Mouse (Mus musculus) stomach, embryonic 16.5 days (tissue): ENCODE measurements around the gene Ascc1. TPM values are rescaled to one million over a fixed set of nuclear protein-coding genes. Genes with fewer than 3 reads are reported as not detected.

Experiments
- ATAC-seq: fragments of 200-750 bp; cut with Nextera tagmentation; 2 replicates; pipeline ENCODE4 v1.8.0; 2017; ENCODE audit warnings: moderate number of reproducible peaks, moderate TSS enrichment; ENCODE audit not compliant: insufficient read depth, low FRiP score
- H3K27ac ChIP-seq: fragments of 300-500 bp; sonication (generic); 2 replicates; pipeline ENCODE4 v1.5.1; 2014; ENCODE audit warnings: low read length
- H3K27me3 ChIP-seq: fragments of 300-500 bp; sonication (generic); 2 replicates; pipeline ENCODE4 v1.6.1; 2014; ENCODE audit warnings: low read length, control low read depth, mixed read lengths; ENCODE audit not compliant: control insufficient read depth, insufficient read depth
- H3K36me3 ChIP-seq: fragments of 300-500 bp; sonication (generic); 2 replicates; pipeline ENCODE4 v1.6.1; 2014; ENCODE audit warnings: low read length; ENCODE audit not compliant: control insufficient read depth, insufficient read depth
- H3K4me1 ChIP-seq: fragments of 300-500 bp; sonication (generic); 2 replicates; pipeline ENCODE4 v1.6.1; 2014; ENCODE audit warnings: low read length, control low read depth, mixed read lengths; ENCODE audit not compliant: control insufficient read depth, insufficient read depth
- H3K4me2 ChIP-seq: fragments of 300-500 bp; sonication (generic); 2 replicates; pipeline ENCODE4 v1.6.1; 2014; ENCODE audit warnings: low read depth, low read length, mixed read lengths
- H3K4me3 ChIP-seq: fragments of 300-500 bp; sonication (generic); replicated peaks from 2 replicates; pipeline ENCODE4 v1.5.1; 2014; ENCODE audit warnings: mild to moderate bottlenecking, low read length
- H3K9ac ChIP-seq: fragments of 300-500 bp; sonication (generic); 2 replicates; pipeline ENCODE4 v1.6.1; 2014; ENCODE audit warnings: low read length
- H3K9me3 ChIP-seq: fragments of 300-500 bp; sonication (generic); replicated peaks from 2 replicates; pipeline ENCODE4 v1.6.1; 2016; ENCODE audit warnings: low read length, control low read depth; ENCODE audit not compliant: control insufficient read depth
- WGBS: fragments of 180-500 bp; shearing (Covaris S2); extraction: QIAGEN DNeasy Blood & Tissue Kit; methylation state at CpG from one replicate; pipeline ENCODE4 v1.1.7; 2014; 5-methylcytosine and 5-hydroxymethylcytosine counted together
- polyA plus RNA-seq: library from polyadenylated mRNA; unstranded; fragments of >200 nt; fragmentation: Nextera tagmentation; extraction: Ambion mirVana; gene quantifications from 2 replicates; pipeline ENCODE4 v1.2.1, GENCODE M21; 2015

Ascc1 gene
- polyA plus RNA-seq, 1 experiment from 2014 or later, result 45.2 TPM

DNA sequence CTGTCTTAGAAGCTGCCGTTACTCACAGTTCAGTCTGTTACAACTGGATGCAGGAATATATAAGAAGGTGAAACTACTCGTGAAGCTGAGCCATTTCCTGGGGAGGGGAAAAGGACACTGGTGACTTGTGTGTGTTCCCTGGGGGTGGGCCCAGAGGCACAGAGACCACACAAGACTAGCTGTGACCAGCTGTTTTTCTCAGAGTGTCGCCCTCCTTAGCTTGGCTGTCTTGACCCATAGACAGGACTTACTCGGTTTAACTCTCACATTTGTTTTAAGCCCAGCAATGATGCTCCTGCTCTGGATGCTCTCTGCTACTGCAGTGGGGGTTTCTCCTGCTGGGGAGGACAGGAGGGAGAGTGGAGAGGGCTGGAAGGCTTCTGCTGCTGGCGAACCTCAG, 30.5 kb downstream of the Ascc1 start:
- Histone ChIP-seq H3K27me3 (no peaks in the 10 kb centered on the region), H3K9me3 (no peaks in the 10 kb centered on the region), H3K9ac (no peak overlapping the region), H3K36me3 (no peaks in the 10 kb centered on the region), H3K4me2 (no peak overlapping the region), H3K4me3 (no peak overlapping the region), H3K4me1 (peaks cover 11% of the 10 kb centered on the region), H3K27ac (no peak overlapping the region)
- no peak for ATAC-seq
- WGBS, result 38% methylated on average over 5 of the region's 5 CpGs

DNA sequence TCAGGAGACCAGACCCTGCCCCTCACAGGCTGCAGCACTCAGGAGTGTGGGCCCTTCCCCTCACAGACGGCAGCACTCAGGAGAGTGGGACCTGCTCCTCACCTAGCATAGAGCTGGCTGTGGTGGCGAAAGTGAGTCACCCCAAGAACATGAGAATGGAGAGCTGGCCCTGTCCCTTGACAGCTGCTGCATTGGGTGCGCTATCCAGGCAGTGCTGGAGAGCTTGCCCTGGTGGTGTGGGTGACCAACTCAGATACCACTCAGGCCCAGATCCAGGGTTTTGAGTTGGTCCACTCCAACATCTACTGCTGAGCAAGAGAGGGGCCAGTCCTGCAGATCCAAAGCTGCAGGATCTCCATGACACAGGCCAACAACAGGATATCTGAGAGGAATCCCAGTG, 32.0 kb downstream of the Ascc1 start:
- no peak for ATAC-seq
- Histone ChIP-seq H3K4me3 (no peak overlapping the region), H3K4me2 (no peak overlapping the region), H3K9ac (no peak overlapping the region), H3K36me3 (no peaks in the 10 kb centered on the region), H3K27ac (no peak overlapping the region), H3K4me1 (no peaks in the 10 kb centered on the region), H3K9me3 (no peaks in the 10 kb centered on the region), H3K27me3 (no peaks in the 10 kb centered on the region)
- WGBS, result 74% methylated on average over 3 of the region's 3 CpGs

- Histone ChIP-seq H3K36me3 (no peaks in the 10 kb centered on the region), H3K4me2 (no peak overlapping the region), H3K4me1 (no peaks in the 10 kb centered on the region), H3K9me3 (no peaks in the 10 kb centered on the region), H3K27ac (no peak overlapping the region), H3K4me3 (no peak overlapping the region), H3K9ac (no peak overlapping the region), H3K27me3 (no peaks in the 10 kb centered on the region)
- ATAC-seq, result no peak
- WGBS, result 57% methylated on average over 4 of the region's 4 CpGs
Observed at GRCm38 (mm10) chr10:60035744-60036143, 33.1 kb downstream of the Ascc1 start.

DNA sequence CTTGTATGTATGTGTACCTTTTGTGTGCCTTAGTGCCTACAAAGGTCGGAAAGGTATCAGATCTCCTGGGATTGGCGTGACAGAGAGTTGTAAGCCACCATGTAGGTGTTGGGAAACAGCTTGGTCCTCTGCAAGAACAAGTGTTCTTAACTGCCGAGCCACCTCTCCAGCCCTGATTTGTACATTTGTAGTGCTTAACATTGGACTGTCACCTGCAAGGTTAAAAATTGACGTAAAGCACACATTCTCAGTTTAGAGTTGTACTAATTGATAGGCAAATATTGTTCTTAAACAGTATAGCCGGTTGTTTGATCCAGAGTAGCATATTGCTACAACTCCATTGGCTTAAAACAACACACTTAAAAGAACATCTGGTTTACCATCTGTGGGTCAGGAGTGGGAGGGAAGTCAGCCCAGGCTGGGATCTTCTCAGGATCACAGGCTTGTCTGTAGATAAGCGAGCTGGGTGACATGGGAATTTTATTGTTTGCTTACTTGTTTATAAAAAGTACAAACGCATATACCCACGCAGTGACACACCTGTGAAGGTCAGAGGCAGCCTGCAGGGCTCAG, 39.8 kb downstream of the Ascc1 start:
- ATAC-seq, result peak; percentile 53; the same call in 1 of the 2 replicates
- peak overlapping the region; percentile 31; the same call in 1 of the 2 replicates for H3K27ac ChIP-seq

DNA sequence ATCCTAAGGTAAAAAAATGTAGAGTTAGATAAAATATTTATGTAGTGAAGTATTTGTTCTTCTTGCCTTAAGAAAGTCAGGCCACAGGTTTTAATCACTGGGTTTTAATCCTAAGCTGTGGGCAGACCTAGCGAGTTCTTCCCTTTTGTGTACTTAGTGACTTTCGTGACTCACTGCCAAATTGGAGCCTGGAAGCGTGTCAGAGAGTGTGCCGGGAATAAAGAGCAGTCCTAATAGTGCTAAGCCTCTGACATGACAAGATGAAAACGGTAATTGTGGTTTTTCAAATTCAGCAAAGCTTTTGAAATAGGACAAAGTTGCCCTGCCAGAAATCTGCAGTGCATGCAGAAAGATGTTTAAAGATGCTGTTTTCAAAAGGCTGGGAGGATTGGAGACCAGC, 44.1 kb downstream of the Ascc1 start:
- no peaks in the 10 kb centered on the region for H3K27me3 ChIP-seq
- H3K4me3 ChIP-seq, result no peak overlapping the region
- H3K9me3 ChIP-seq, result peaks cover 11% of the 10 kb centered on the region; the same call in 1 of the 2 replicates
- H3K36me3 ChIP-seq, result peaks cover 6% of the 10 kb centered on the region; the same call in 1 of the 2 replicates
- 0 out of 2 replicates have a peak, but pooled peaks cover 5% of the 10 kb centered on the region for H3K4me1 ChIP-seq
- peak; percentile 68; the same call in 1 of the 2 replicates for ATAC-seq
- 39% methylated on average over 5 of the region's 5 CpGs for WGBS
- H3K4me2 ChIP-seq, result no peak overlapping the region
- H3K27ac ChIP-seq, result no peak overlapping the region; the same call in 1 of the 2 replicates
- no peak overlapping the region for H3K9ac ChIP-seq

More for the DNA sequence above, 39.8 kb downstream of the Ascc1 start:
- Histone ChIP-seq H3K36me3 (no peaks in the 10 kb centered on the region; the same call in 1 of the 2 replicates), H3K4me3 (no peak overlapping the region), H3K9me3 (no peaks in the 10 kb centered on the region), H3K4me2 (no peak overlapping the region), H3K9ac (no peak overlapping the region), H3K27me3 (no peaks in the 10 kb centered on the region), H3K4me1 (0 out of 2 replicates have a peak, but pooled peaks cover 5% of the 10 kb centered on the region)
- 54% methylated on average over 8 of the region's 8 CpGs for WGBS

DNA sequence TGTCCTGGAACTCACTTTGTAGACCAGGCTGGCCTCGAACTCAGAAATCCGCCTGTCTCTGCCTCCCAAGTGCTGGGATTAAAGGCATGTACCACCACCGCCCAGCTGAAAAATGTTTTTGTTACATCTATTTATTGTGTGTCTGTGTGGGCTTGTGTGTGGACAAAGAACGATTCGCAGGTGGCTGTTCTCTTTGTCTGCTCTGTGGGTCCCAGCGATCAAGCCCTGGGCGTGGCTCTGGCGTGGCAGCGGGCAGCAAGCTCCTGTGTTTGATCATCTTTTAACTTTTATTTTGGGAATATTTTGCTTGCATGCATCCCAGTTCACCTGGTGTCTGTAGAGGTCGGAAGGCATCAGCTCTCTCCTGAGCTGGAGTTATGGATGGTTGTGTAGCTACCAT, 48.0 kb downstream of the Ascc1 start:
- peaks cover 11% of the 10 kb centered on the region; the same call in 1 of the 2 replicates for H3K9me3 ChIP-seq
- H3K4me3 ChIP-seq, result no peak overlapping the region
- WGBS, result 92% methylated on average over 10 of the region's 10 CpGs
- H3K36me3 ChIP-seq, result 0 out of 2 replicates have a peak, but pooled peaks cover 6% of the 10 kb centered on the region
- H3K4me1 ChIP-seq, result 0 out of 2 replicates have a peak, but pooled peaks cover 5% of the 10 kb centered on the region
- H3K9ac ChIP-seq, result no peak overlapping the region
- ATAC-seq, result no peak
- no peak overlapping the region for H3K4me2 ChIP-seq
- no peaks in the 10 kb centered on the region for H3K27me3 ChIP-seq
- no peak overlapping the region for H3K27ac ChIP-seq

DNA sequence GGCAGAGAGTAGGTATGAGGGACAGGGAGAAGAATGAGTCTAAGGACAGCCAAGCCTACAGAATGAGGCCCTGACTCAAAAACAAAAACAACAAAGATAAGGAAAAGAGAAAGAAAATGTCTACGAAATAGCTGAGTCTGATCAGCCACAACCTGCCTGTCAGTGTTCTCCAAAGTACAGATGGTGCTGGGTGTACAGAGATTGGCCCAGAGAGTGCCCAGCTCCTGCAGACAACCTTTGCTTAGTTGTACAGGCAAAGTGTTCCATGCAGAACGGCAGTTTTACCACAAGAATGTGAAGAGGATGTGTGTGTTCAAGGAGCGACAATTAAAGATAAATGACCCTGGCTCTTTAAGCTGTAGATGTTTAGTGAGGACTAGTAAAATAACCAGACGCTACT, 50.5 kb downstream of the Ascc1 start:
- H3K36me3 ChIP-seq, result peaks cover 10% of the 10 kb centered on the region; the same call in 1 of the 2 replicates
- no peaks in the 10 kb centered on the region for H3K4me1 ChIP-seq
- H3K27me3 ChIP-seq, result no peaks in the 10 kb centered on the region
- no peak overlapping the region for H3K27ac ChIP-seq
- no peak overlapping the region for H3K9ac ChIP-seq
- peaks cover 19% of the 10 kb centered on the region for H3K9me3 ChIP-seq
- 49% methylated on average over 4 of the region's 4 CpGs for WGBS
- H3K4me3 ChIP-seq, result no peak overlapping the region
- no peak overlapping the region for H3K4me2 ChIP-seq
- ATAC-seq, result no peak

DNA sequence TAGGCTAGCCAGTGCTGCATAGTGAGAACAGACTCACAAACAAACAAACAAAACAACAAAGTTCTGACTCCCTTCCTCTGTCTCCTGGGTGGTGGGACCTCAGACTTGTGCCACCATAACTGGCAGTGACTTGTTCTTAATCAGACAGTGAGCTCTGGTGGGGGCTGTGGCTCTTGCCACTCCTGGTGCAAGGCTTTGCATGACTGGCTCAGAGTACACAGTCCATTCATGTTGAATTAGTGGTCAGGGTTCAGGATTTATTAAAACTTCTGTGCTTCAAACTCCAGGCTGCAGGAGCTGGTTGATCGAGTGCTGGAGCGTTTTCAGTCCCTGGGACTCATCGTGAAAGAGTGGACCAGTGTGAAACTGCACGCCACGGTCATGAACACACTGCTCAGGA, 59.6 kb downstream of the Ascc1 start:
- Histone ChIP-seq H3K4me3 (no peak overlapping the region), H3K9me3 (peaks cover 8% of the 10 kb centered on the region), H3K9ac (no peak overlapping the region), H3K27me3 (no peaks in the 10 kb centered on the region), H3K4me2 (no peak overlapping the region), H3K36me3 (peaks cover 4% of the 10 kb centered on the region; the same call in 1 of the 2 replicates), H3K27ac (no peak overlapping the region), H3K4me1 (no peaks in the 10 kb centered on the region)
- no peak for ATAC-seq
- WGBS, result 86% methylated on average over 5 of the region's 5 CpGs

GRCm38 (mm10) chr10:60062931-60063330, 60.3 kb downstream of the Ascc1 start:
- Histone ChIP-seq H3K4me2 (no peak overlapping the region), H3K4me3 (no peak overlapping the region), H3K4me1 (no peaks in the 10 kb centered on the region), H3K27ac (no peak overlapping the region), H3K36me3 (no peaks in the 10 kb centered on the region), H3K9ac (no peak overlapping the region), H3K27me3 (no peaks in the 10 kb centered on the region), H3K9me3 (peaks cover under 1% of the 10 kb centered on the region; the same call in 1 of the 2 replicates)
- WGBS, result 51% methylated on average over 5 of the region's 5 CpGs
- ATAC-seq, result no peak
